Mouse (Mus musculus): ENCODE measurements around the gene Ssc4d.

Ssc4d gene

GRCm38 (mm10) chr5:135935641-135936190, 38.6 kb downstream of the Ssc4d start:
- DNase-seq = no peak

- no peak for DNase-seq
Measured at GRCm38 (mm10) chr5:135935176-135935523, 39.2 kb downstream of the Ssc4d start.

- DNase-seq = peak; percentile 97
Measured at GRCm38 (mm10) chr5:135934481-135935175, 39.7 kb downstream of the Ssc4d start, which contains the start of gene Ywhag. Gene Ywhag (minus strand): TSS chr5:135934616.

- DNase-seq = no peak
Measured at GRCm38 (mm10) chr5:135933900-135934441, 40.4 kb downstream of the Ssc4d start.

GRCm38 (mm10) chr5:135933222-135933899, 41.0 kb downstream of the Ssc4d start:
- no peak for DNase-seq

- no peak for DNase-seq
Measured at GRCm38 (mm10) chr5:135932359-135932758, 42.0 kb downstream of the Ssc4d start.

GRCm38 (mm10) chr5:135931526-135931925, 42.8 kb downstream of the Ssc4d start:
- no peak for DNase-seq

GRCm38 (mm10) chr5:135929685-135930424, 44.5 kb downstream of the Ssc4d start:
- no peak for DNase-seq

GRCm38 (mm10) chr5:135923901-135924300, 50.4 kb downstream of the Ssc4d start:
- no peak for DNase-seq

GRCm38 (mm10) chr5:135919902-135920301, 54.4 kb downstream of the Ssc4d start:
- DNase-seq = peak; percentile 65

GRCm38 (mm10) chr5:135918593-135918992, 55.7 kb downstream of the Ssc4d start:
- DNase-seq = no peak

GRCm38 (mm10) chr5:135918059-135918437, 56.3 kb downstream of the Ssc4d start:
- no peak for DNase-seq

GRCm38 (mm10) chr5:135917327-135918058, 56.8 kb downstream of the Ssc4d start:
- peak; percentile 40 for DNase-seq

GRCm38 (mm10) chr5:135916601-135917000, 57.7 kb downstream of the Ssc4d start:
- DNase-seq = peak; percentile 54

GRCm38 (mm10) chr5:135916051-135916565, 58.2 kb downstream of the Ssc4d start:
- DNase-seq = peak; percentile 60

- peak; percentile 32 for DNase-seq
Measured at GRCm38 (mm10) chr5:135914156-135914555, 60.2 kb downstream of the Ssc4d start.

GRCm38 (mm10) chr5:135913201-135913600, 61.1 kb downstream of the Ssc4d start:
- DNase-seq = no peak

GRCm38 (mm10) chr5:135911633-135912220, 62.6 kb downstream of the Ssc4d start:
- no peak for DNase-seq

GRCm38 (mm10) chr5:135910813-135911212, 63.5 kb downstream of the Ssc4d start:
- DNase-seq = no peak

Measured in kidney, adult 9 months (tissue).